Mouse (Mus musculus) monocyte, adult 2 months (primary cell): ENCODE data around the gene Cdkn1b.

Experiments used
- DNase-seq, 2 experiments: peaks; one replicate each; pipeline ENCODE4 v3.0.0; 2022; ENCODE audit warnings: low spot score in 2 of 2, low read depth in 1 of 2

The Cdkn1b gene

DNA sequence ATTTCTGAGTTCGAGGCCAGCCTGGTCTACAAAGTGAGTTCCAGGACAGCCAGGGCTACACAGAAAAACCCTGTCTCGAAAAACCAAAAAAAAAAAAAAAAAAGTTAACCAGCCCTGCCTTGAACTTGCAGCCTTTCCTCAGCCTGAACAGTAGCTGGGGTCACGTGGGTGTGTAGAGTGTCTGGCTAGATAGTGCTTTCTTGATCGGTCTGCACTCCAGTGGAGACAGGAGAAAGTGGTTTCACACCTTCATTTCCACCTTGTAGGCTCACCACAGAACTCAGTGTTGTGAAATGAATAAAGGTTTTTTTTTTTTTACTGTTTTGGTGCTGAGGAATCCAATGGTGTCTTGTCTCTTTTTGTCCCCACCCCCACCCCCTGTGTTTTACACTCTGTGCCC, 16.8 kb upstream of the Cdkn1b start:
- no peak for DNase-seq

DNA sequence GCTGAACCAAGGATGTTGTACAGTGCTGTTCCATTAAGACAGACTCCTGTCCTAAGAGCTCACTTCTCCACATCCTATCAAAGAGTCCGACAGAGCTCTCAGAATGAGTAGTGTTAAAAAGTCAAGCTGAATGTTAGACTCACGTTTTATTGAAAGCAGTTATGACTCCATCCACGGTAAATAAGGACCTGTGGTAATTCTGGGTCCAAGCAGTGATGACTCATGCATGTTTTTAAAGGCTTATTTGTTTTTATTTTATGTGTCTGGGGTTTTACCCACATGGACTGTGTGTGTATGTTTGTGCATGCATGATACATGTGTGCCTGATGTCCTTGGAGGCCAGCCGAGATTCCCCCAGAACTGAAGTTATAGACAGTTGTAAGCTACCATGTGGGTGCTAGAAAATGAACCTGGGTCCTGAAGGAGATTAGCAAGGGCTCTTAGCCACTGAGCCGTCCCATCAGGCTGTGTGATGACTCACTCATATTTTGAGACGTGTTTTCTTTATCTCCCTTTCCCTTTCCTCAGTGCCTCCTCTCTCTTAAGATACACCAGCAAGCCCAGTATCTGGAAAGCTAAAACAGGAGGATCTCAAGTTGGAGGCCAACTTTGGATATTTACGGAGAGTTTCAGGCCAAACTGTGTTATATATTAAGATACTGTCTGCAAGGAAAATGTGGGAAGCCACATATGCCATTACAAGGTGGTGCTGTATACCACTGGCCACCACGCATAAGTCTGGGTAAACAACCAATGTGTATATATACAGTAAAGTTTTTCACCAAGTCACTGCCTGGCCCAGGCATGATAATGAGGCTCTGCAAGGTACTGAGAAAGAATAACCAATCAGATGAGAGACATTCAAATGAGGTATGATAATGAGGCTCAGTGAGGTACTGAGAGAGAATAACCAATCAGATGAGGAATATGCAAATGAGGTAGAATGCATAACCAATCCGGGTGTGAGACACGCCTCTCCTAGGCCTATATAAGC, 16.0 kb upstream of the Cdkn1b start:
- no peak for DNase-seq

DNA sequence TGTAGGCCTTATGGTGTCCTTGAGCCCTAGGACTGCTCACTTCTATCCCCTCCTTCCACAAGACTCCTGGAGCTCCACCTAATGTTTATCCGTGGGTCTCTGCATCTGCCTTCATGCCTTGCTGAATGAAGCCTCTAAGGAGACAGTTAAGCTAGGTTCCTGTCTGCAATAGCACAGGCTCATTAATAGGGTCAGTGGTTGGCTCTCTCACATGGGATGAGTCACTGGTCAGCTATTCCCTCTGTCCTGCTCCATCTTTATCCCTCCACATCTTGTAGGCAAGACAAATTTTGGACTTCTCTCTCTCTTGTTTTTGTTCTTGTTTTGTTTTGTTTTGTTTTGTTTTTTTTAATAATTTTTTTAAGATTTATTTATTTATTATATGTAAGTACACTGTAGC, 14.4 kb upstream of the Cdkn1b start:
- DNase-seq = no peak

DNA sequence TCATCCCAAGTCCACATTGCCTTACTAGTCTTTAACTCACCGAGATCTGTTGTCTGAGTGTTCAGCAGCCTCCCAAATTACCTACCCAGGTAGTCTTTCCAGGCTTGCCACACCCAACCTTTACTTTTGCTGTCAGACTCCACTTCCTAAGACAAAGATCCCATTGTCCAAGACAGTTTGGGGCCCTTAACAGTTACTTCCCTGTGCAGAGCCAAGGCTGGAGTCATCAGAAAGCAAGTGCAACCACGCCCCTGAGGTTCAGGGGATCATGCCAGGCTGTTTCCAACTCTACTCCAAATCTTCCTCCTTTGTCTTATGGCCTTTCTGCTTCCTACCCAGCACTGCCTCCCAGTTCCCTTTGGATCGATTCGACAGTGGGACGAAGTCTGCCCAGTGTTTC, 5.7 kb upstream of the Cdkn1b start:
- no peak for DNase-seq

DNA sequence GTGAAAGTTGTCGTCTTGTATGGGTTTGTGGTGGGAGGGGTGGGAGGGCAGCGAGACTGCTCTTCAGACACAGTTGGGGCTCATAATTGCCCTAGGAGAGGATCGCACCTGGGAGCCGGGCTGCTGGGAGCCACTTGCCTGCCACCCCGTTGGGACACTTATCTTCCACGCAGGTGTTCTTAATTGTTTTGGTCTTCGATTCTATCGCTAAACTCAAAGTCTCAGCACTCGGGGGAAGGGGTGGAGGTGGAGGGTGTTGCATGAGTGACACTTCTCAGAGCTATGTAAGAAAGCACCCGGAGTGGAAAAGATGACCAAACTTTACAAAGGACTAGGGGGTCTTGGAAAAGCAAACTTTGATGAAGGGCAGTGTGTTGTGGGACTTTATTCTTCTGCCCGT, 3.6 kb upstream of the Cdkn1b start:
- no peak for DNase-seq

DNA sequence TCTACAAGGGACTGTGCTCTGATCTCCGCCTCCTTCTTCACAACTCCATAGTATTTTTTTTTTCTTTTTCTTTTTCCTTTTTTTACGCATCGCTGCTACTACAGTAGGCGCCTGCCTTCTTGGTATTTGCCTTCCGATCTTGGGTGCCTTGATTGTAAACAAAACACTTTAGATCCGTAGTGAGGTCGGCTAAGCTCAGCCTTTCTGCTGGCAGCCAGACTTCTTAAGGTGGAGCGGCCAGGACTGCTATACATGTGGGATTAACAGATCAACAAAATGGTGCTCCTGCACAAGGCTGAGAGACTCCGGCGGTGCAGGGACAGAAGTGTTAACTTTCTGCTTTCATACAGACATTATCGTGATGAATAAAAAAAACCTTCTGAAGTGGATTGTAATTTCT, 3.1 kb upstream of the Cdkn1b start:
- DNase-seq = no peak

DNA sequence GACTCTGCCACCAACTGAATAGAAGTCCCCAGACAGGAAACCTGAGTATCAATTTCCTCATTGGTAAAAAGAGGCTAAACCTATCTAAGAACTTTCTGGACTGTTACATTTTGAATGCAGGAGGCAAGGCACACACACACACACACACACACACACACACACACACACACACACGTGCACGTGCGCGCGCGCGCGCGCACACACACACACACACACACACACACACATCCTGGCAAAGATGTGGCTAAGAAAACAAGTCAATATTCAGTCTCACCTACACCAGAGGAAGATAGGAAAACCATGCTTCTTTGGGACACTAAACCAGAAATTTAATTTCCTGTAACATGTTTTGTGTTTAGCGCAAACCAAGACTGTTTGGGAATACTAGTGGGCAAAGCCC, 1.4 kb upstream of the Cdkn1b start:
- DNase-seq = no peak

DNA sequence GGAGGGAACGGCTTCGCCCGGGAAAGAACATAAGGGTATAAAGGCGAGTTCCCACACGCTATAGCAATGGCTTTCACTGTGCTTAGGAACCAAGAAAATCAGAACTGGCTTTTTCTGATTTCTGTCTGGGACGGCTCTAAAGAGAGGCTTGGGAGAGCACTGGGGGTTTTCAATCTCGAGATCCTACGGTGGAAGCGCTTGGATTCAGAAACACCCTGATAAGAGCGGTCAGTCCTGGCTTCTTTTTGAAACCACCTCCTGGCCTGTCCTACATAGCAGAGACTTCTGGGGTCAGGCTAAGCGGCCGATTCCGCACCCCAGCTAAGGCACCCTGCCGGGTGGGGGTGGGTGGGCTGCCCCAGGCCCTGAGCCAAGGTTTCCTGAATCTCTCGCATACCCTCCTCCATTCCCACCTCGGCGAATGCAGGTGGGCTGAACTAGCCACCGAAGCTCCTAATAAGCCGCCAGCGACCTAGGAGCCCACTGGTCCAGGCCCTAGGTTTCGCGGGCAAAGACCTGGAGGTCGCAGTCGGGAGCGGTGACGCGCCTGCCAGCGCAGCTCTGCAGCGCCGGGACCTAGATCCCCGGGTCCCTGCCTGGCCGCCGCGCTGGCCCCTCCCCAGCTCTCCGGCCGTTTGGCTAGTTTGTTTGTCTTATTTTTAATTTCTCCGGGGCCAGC, 551 bp upstream of the Cdkn1b start:
- no peak for DNase-seq

DNA sequence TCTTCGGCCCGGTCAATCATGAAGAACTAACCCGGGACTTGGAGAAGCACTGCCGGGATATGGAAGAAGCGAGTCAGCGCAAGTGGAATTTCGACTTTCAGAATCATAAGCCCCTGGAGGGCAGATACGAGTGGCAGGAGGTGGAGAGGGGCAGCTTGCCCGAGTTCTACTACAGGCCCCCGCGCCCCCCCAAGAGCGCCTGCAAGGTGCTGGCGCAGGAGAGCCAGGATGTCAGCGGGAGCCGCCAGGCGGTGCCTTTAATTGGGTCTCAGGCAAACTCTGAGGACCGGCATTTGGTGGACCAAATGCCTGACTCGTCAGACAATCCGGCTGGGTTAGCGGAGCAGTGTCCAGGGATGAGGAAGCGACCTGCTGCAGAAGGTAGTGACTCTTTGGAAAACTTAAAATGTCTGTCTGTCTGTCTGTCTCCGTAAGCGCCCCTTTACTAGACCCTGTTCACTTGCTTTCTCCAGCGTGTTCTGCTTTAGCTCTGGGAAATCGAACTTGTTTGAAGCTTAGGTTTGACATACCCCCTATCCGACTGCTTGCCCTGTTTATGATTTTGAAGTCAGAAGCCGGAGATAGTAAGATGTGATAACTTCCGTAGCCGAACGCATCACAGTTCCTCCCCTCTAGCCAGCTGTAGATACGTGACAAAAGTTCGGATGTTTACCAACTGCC, 953 bp downstream of the Cdkn1b start:
- DNase-seq = no peak

DNA sequence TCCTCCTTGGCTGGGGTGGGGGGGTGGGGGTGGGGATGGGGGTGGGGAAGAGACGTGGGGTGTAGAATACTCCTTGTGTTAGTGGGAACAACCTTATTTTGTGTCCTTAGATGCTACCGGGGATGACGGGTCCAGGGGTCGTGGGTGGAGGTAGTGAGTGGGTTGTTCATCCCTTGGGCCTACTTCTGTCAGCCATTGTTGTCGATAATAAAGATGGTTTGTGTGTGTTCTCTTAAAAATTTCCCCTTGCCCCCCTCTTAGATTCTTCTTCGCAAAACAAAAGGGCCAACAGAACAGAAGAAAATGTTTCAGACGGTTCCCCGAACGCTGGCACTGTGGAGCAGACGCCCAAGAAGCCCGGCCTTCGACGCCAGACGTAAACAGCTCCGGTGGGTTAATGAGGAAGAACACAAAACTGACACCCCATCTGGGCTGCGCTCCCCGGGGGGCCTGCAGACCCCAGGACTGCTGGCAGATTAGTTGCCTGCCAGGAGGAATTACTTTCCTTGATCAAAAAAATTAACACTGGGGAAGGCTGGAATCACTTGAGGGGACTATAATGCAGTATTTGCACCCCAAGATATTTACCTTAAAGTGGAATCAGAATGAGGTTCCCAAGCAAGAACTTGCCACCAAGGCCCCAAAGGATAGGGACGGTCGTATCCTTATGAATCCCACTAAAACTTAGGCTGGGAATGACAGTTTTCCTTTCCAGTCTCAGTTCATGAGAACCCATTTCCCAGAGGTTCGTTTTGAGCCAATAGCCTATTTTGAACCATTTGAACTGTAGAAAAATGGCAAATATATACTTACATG, 1.7 kb downstream of the Cdkn1b start:
- no peak for DNase-seq

DNA sequence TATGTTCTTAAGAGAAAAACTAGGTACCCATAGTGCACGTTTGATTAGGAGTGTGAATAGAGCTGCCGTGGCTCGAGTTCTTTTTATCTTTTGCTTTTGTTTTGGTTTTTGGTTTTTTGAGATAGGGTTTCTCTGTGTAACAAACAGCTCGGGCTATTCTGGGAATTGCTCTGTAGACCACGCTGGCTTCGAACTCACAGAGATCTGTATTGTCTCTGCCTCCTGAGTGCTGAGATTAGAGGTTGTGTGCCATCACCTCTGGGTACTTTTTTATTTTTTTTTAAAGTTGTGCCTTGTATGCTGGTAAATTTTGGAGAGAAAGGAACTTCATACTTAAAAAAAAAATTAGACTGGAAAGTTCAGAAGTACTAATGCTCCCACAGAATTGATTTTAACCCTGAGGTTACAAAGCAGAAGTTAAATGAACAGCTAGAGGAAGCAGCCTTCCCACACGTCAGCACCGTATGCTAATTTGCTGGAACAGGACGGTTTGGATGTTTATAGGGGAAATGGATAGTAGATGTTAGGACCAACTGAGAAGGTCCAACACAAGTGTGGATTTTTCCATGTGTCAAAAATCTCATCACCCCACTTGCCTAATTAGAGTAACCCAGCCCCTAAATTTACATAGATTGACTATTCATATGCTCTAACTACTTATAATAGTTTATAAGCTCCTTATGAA, 2.5 kb downstream of the Cdkn1b start:
- DNase-seq = peak in 1 of 2 experiments; percentile 52

DNA sequence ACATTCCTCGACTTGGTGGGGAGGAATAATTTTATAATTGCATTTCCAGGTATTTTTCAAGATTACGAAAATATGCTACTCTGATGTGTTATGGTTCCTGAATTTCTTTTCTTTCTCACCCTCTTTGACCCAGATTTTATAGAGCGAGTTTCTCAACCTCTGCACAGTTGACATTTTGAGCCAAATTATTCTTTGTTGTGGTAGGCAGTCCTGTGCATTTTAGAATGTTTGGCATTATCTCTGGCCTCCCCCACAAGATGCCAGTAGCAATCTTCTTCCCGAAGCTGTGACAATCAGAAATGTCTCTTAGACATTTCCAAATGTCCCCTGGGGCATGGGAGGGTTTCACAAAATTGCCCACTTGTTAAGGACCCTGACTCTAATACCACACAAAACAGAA, 3.5 kb downstream of the Cdkn1b start:
- DNase-seq = no peak

DNA sequence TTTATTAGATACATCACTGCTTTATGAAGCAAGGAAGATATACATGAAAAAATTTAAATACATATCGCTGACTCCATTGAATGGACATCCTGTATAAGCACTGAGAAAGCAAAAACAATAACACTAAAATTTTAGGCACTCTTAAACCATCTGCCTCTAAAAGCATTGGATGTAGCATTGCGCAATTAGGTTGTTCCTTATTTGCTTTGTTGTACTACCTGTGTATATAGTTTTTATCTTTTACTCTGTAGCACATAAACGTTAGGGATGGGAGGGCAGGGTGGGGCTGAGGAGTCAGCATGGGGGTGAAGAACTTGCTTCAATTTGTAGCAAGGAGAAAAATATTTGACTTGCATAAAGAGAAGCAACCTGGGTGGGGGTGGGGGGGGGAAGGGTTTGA, 4.1 kb downstream of the Cdkn1b start:
- no peak for DNase-seq

DNA sequence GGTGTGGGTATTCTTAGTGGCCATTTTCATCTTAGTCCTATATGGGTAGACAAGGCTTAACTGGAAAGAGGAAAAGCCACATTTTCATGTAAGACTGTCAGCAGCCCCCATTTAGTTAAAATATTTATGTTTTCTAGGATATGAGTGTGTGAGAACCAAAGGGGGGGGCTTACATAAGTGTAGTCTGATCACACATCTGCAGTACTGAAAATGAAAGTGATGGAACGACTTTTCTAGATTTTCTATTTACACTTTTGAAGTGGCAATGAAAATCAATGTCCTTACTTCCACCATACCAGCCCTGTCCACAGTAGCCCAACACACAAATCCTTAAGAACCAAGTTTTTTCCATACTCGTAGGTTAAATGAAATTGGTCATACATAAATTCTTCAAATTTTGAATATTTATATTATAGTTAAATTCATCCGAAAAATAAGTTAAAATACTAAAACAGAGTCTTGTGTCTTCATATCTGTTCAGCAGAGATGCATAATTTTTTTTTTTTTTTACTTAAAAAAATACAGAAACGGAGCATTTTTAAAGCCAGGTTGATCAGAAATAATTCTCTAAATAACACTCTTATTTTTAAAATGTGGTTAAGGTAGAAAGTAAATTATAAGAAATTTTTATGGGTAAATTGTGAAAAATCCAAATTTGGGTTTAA, 5.6 kb downstream of the Cdkn1b start:
- DNase-seq = no peak

DNA sequence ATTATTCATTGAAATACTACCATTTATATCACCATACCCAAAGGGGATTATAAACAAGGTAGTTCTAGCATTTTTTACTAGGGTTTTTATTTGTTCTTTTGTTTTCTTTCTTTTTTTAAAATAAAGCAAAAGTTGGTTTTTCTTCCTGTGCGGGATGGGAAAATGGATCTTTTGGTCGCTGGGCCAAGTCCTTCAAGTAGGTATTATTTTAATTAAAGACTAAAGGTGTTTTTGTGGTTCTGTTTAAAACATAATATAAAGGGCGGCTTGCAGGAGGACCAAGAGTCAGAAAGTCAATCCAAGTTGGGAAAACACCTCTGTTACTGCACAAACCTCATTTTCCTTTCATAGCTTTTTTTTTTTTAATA, 6.1 kb downstream of the Cdkn1b start:
- DNase-seq = no peak

DNA sequence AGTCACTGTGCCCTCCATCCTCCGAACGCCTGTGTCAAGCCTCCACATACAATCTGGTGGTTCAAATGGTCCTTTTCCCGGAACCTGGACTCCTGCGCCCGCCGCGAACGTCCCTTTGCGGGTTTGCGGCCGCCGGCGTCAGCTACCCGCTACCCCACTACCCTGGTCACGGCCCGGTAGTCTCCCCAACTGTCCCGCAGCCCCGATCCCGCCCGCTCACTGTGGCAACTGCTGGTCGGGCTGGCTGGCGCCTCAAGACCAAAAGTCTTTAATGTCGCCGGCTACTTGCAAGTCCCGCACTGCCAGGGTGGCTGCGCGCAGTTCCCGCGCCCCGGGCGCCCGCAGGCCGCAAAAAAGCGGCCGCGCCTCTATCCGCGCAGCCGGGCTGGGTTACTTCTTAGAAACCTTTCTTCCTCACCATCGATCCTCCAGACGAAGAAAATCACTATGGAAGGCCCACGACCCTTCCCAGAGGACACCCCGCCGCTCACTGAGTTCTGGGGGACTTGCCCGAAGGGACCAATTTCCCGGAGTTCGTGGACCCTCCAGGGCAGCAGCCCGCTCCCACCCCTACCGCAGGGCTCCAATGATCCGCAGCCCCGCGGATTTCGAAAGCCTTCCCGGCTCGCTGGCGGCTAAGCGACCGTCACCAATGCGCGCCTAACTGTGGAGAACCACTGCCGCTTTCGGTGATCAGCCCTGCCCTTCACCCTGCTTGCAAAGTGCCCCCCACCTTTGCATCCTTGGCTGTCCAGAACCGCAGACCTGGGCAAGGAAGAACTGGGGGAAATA, 6.8 kb downstream of the Cdkn1b start:
- DNase-seq = peak in 1 of 2 experiments; percentile 32

DNA sequence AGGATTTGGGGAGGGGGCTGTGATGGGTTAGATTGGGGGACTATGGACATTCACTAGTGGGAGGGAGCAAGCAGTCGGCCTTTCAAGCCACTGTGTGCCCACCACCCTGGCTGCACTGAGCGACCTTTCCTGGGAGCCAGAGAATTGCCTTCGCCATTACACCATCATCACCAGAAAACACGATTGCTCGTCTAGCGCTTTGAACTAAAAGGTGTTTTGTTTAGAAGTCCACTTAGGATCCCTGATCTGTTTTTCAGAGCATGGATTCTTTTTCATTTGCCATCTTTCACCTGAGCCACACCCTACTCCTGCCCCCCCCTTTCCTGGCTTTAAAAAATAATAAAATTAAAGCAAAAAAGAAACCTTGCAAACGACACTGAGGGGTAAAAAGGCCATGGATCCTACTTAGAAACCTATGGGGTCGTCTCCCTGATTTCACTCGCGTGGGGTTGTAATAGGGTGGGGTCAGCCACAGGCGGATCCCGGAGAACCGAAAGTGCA, 7.4 kb downstream of the Cdkn1b start:
- DNase-seq = no peak

DNA sequence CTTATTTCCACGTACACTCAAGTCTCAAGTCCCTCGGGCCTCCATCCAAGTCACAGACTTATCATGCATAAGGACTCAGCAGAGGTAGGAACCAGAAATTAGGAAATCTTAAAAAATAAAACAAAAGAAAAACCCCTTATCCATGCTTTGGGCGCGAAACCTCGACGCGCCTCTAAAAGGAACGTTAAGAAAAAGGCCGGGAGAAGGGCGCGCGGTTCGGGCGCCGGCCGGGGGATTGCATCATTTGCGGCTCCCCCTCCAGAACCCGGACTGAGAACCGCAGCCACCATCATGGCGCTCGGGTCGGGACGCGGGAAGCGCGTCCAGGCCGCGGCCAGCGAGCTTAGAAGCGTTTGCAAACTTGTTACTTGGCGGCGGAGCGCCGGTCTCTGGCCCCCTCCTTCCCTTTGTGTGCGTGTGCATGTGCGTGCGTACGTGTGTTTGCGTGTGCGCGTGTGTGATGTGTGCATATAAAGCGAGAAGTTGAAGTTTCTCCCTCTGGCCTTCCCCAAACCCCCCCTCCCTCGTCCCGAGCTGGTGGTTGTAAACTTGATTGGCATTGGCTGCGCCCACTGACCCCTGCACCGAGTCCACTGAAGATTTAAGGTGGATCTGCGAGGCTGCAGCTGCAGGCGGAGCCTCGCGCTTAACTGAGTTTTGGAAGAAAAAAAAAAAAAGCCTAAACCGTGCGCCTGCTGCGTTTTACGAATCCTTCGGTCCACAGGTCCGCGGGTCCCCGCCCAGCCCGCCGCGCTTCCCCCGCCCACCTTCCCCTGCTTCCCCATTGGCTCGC, 8.1 kb downstream of the Cdkn1b start:
- peak; percentile 62 to 65 for DNase-seq
